Mouse (Mus musculus): ENCODE data around the gene Stag1. TPM values are rescaled to one million over a fixed set of nuclear protein-coding genes. Genes with fewer than 3 reads are reported as not detected.

Stag1 gene
- polyA plus RNA-seq, 1 experiment = 72.8 TPM

GRCm38 (mm10) chr9:100654104-100654503, 56.5 kb downstream of the Stag1 start:
- Histone ChIP-seq H3K9me3 (replicated peaks; ENCODE audit: control insufficient read depth, insufficient read depth, low read length, poor library complexity, severe bottlenecking) (no peaks in the 10 kb centered on the region), H3K27ac (ENCODE audit: insufficient read depth, low read length) (no peak overlapping the region), H3K27me3 (ENCODE audit: control insufficient read depth, insufficient read depth, low read length, poor library complexity, severe bottlenecking) (no peaks in the 10 kb centered on the region), H3K9ac (ENCODE audit: low read depth, poor library complexity, severe bottlenecking) (no peak overlapping the region), H3K4me1 (ENCODE audit: control insufficient read depth, insufficient read depth, low read length) (no peaks in the 10 kb centered on the region), H3K4me3 (ENCODE audit: low read depth, low read length) (no peak overlapping the region), H3K36me3 (ENCODE audit: control insufficient read depth, insufficient read depth, low read length, poor library complexity, severe bottlenecking) (no peaks in the 10 kb centered on the region)
- TF ChIP-seq CTCF (IDR thresholded peaks at IDR 0.05; ENCODE audit: low read depth, low read length) (no peak), EP300 (IDR thresholded peaks at IDR 0.05; ENCODE audit: insufficient read depth, low read depth, low read length) (no peak), POLR2A (IDR thresholded peaks at IDR 0.05; ENCODE audit: insufficient read depth, low read length) (no peak)

DNA sequence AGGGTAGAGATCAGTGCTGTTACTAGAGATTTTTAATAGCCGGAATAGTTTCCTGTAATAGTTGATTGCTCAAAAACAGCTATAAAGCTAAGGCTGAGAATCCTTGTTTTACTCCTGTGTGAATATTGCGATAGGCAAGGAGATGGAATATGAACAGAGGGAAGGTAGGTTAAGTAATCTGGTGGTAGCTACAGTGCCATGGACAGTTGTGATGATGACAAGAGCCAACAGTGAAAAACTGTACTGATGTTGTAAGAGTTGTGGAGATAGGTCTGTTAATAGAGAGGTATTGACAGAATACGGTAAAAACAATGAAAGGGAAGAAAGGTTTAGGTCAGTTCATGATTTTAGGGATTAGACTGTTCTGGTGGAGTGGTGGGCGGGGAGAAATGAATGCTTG, 58.5 kb downstream of the Stag1 start:
- H3K27me3 ChIP-seq (ENCODE audit: control insufficient read depth, insufficient read depth, low read length, poor library complexity, severe bottlenecking) = no peaks in the 10 kb centered on the region
- H3K36me3 ChIP-seq (ENCODE audit: control insufficient read depth, insufficient read depth, low read length, poor library complexity, severe bottlenecking) = no peaks in the 10 kb centered on the region
- TF ChIP-seq CTCF (IDR thresholded peaks at IDR 0.05; ENCODE audit: low read depth, low read length) = no peak
- no peak overlapping the region for H3K4me3 ChIP-seq (ENCODE audit: low read depth, low read length)
- H3K27ac ChIP-seq (ENCODE audit: insufficient read depth, low read length) = no peak overlapping the region
- H3K4me1 ChIP-seq (ENCODE audit: control insufficient read depth, insufficient read depth, low read length) = no peaks in the 10 kb centered on the region
- H3K9me3 ChIP-seq (replicated peaks; ENCODE audit: control insufficient read depth, insufficient read depth, low read length, poor library complexity, severe bottlenecking) = no peaks in the 10 kb centered on the region
- no peak overlapping the region for H3K9ac ChIP-seq (ENCODE audit: low read depth, poor library complexity, severe bottlenecking)

DNA sequence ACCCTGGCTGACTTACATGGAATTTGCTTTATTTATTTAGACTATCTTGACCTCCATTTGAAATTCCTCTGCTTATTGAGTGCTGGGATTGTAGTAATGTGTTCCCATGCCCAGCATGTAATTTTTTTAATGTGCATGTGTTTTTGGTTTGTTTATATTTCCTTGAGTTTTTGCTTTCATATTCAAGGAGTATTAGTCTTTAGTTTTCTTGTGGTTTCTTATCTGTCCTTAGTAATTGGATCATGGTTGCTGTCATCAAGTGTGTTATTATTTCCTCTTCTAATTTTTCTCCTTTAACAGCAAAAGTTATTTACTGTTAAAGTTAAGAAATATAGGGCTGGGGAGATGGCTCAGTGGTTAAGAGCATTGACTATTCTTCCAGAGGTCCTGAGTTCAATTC, 63.0 kb downstream of the Stag1 start:
- H3K36me3 ChIP-seq (ENCODE audit: control insufficient read depth, insufficient read depth, low read length, poor library complexity, severe bottlenecking) = no peaks in the 10 kb centered on the region
- no peak overlapping the region for H3K27ac ChIP-seq (ENCODE audit: insufficient read depth, low read length)
- no peak overlapping the region for H3K4me3 ChIP-seq (ENCODE audit: low read depth, low read length)
- no peak overlapping the region for H3K9ac ChIP-seq (ENCODE audit: low read depth, poor library complexity, severe bottlenecking)
- no peaks in the 10 kb centered on the region for H3K9me3 ChIP-seq (replicated peaks; ENCODE audit: control insufficient read depth, insufficient read depth, low read length, poor library complexity, severe bottlenecking)
- H3K27me3 ChIP-seq (ENCODE audit: control insufficient read depth, insufficient read depth, low read length, poor library complexity, severe bottlenecking) = no peaks in the 10 kb centered on the region
- no peaks in the 10 kb centered on the region for H3K4me1 ChIP-seq (ENCODE audit: control insufficient read depth, insufficient read depth, low read length)
- no peak for TF ChIP-seq POLR2A (IDR thresholded peaks at IDR 0.05; ENCODE audit: insufficient read depth, low read length)
- TF ChIP-seq CTCF (IDR thresholded peaks at IDR 0.05; ENCODE audit: low read depth, low read length) = no peak
- no peak for TF ChIP-seq EP300 (IDR thresholded peaks at IDR 0.05; ENCODE audit: insufficient read depth, low read depth, low read length)

DNA sequence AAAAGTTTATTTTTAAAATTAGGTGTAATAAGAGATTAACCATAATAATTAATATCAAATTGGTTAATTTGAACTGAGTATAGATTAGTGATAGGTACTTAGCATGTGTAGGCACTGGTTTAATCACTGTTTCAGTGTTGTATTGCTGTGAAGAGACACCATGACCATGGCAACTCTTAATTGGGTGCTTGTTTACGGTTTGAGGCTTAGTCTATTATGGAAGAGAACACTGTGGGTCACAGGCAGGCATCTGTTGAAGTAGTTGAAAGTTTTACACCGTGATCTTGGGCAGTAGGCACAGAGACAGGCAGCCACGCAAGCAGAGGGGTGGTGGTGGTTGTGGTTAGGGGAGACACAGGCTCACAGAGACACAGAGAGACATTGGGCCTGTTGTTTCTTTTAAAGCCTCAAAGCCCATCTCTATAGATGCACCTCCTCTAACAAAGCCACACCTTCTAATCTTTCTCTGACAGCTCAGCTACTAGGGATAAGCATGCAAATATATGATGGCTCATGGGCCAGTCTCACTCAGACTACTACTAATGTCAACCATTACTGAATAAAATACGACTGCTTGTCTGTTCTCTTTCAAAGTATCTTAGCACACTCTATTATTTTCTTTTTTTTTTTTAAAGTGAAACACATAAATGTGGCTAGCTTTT, 66.0 kb downstream of the Stag1 start:
- no peaks in the 10 kb centered on the region for H3K27me3 ChIP-seq (ENCODE audit: control insufficient read depth, insufficient read depth, low read length, poor library complexity, severe bottlenecking)
- H3K4me3 ChIP-seq (ENCODE audit: low read depth, low read length) = no peak overlapping the region
- no peak overlapping the region for H3K27ac ChIP-seq (ENCODE audit: insufficient read depth, low read length)
- H3K9me3 ChIP-seq (replicated peaks; ENCODE audit: control insufficient read depth, insufficient read depth, low read length, poor library complexity, severe bottlenecking) = no peaks in the 10 kb centered on the region
- no peaks in the 10 kb centered on the region for H3K4me1 ChIP-seq (ENCODE audit: control insufficient read depth, insufficient read depth, low read length)
- no peaks in the 10 kb centered on the region for H3K36me3 ChIP-seq (ENCODE audit: control insufficient read depth, insufficient read depth, low read length, poor library complexity, severe bottlenecking)
- TF ChIP-seq CTCF (IDR thresholded peaks at IDR 0.05; ENCODE audit: low read depth, low read length) (no peak), POLR2A (IDR thresholded peaks at IDR 0.05; ENCODE audit: insufficient read depth, low read length) (no peak), EP300 (IDR thresholded peaks at IDR 0.05; ENCODE audit: insufficient read depth, low read depth, low read length) (no peak)
- H3K9ac ChIP-seq (ENCODE audit: low read depth, poor library complexity, severe bottlenecking) = no peak overlapping the region

DNA sequence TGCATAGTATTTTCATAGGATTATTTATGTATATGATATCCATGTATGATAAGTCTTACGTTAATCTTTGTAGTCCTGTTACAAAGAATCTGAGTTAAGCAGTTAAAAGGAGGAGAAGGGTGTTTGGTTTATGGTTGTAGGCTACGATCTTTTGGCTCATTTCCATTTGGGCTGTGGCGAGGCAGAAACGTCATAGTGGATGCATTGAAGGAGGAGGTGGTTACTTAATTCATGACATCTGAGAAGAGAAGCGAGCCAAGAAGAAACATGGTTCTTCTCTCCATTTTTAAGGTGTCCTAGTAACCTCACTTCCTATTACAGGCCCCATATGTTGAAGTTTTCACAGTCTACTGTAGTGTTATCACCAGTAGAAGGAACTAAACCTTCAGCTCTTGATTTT, 72.6 kb downstream of the Stag1 start:
- Histone ChIP-seq H3K27me3 (ENCODE audit: control insufficient read depth, insufficient read depth, low read length, poor library complexity, severe bottlenecking) (no peaks in the 10 kb centered on the region), H3K36me3 (ENCODE audit: control insufficient read depth, insufficient read depth, low read length, poor library complexity, severe bottlenecking) (no peaks in the 10 kb centered on the region), H3K4me3 (ENCODE audit: low read depth, low read length) (no peak overlapping the region), H3K9me3 (replicated peaks; ENCODE audit: control insufficient read depth, insufficient read depth, low read length, poor library complexity, severe bottlenecking) (no peaks in the 10 kb centered on the region), H3K9ac (ENCODE audit: low read depth, poor library complexity, severe bottlenecking) (no peak overlapping the region), H3K4me1 (ENCODE audit: control insufficient read depth, insufficient read depth, low read length) (no peaks in the 10 kb centered on the region), H3K27ac (ENCODE audit: insufficient read depth, low read length) (no peak overlapping the region)
- TF ChIP-seq CTCF (IDR thresholded peaks at IDR 0.05; ENCODE audit: low read depth, low read length) = no peak
- TF ChIP-seq EP300 (IDR thresholded peaks at IDR 0.05; ENCODE audit: insufficient read depth, low read depth, low read length) = no peak
- TF ChIP-seq POLR2A (IDR thresholded peaks at IDR 0.05; ENCODE audit: insufficient read depth, low read length) = no peak

GRCm38 (mm10) chr9:100679036-100679435, 81.4 kb downstream of the Stag1 start:
- Histone ChIP-seq H3K9me3 (replicated peaks; ENCODE audit: control insufficient read depth, insufficient read depth, low read length, poor library complexity, severe bottlenecking) (no peaks in the 10 kb centered on the region), H3K27me3 (ENCODE audit: control insufficient read depth, insufficient read depth, low read length, poor library complexity, severe bottlenecking) (no peaks in the 10 kb centered on the region), H3K4me3 (ENCODE audit: low read depth, low read length) (no peak overlapping the region), H3K27ac (ENCODE audit: insufficient read depth, low read length) (no peak overlapping the region), H3K4me1 (ENCODE audit: control insufficient read depth, insufficient read depth, low read length) (no peaks in the 10 kb centered on the region), H3K36me3 (ENCODE audit: control insufficient read depth, insufficient read depth, low read length, poor library complexity, severe bottlenecking) (no peaks in the 10 kb centered on the region), H3K9ac (ENCODE audit: low read depth, poor library complexity, severe bottlenecking) (no peak overlapping the region)
- TF ChIP-seq CTCF (IDR thresholded peaks at IDR 0.05; ENCODE audit: low read depth, low read length) = no peak
- TF ChIP-seq EP300 (IDR thresholded peaks at IDR 0.05; ENCODE audit: insufficient read depth, low read depth, low read length) = no peak
- TF ChIP-seq POLR2A (IDR thresholded peaks at IDR 0.05; ENCODE audit: insufficient read depth, low read length) = no peak
